Mouse (Mus musculus) left cerebral cortex, adult 9 months (tissue): Measurements from ENCODE around the gene Lamtor2.

Experiments
- DNase-seq, 2 experiments: peaks; one replicate each; pipeline ENCODE4 v3.0.0; 2022; ENCODE audit warnings: low spot score in 2 of 2

The Lamtor2 gene

DNA sequence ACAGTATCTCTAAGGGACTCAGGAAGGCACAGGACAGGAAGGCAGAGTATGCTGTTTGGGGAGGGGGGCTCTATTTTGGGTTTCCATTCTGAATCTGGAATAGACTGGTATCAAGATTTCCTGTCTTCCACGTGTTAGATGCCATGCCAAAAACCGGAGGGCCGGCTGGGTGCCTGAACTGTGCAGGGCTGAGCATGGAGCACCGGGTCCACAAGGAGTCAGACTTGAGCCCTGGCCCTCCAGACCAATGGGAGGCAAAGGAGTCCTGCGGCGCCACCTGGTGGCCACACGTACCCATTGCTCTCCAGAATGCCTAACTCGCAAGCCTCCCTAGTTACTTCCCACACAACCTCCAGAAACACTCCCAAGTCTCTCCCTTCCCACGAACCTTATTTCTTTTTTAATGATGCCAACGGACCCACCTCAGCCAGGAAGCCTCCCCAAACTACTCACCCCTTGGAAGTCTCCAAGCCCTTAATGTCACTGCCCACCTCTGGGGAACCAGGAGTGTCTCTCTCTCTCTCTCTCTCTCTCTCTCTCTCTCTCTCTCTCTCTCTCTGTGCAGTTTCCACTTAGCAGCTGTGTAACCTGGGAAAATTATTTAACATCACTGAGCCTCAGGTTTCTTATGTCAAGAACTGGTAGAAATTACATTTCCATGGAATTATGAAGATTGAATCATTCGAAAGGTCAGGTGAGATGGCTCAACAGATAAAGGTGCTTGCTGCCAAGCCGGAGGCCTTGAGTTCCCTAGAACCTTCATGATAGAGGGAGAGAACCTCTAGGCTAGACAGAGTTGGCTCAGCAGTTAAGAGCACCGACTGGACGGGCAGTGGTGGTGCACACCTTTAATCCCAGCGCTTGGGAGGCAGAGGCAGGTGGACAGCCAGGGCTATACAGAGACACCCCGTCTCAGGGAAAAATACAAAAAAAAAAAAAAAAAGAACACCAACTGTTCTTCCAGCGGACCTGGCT, 26.4 kb downstream of the Lamtor2 start:
- peak in 1 of 2 experiments; percentile 82 for DNase-seq

DNA sequence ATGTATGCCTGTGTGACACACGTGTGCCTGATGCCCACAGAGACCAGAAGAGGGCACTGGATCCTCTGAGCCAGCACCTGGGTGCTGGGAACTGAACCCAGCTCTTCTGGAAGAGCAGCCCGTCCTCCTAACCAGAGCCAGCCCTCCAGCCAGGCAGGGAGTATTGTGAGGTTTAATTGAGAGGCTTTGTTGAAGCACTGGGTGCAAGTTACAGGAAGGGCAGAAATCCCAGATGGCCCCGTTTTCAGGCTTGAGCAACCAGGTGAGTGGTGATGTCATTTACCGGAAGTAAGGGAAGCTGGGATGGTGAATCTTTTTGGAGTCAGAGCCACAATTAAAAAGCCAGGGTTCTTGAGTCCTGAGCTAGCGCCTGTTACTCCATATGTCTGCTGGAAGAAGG, 27.9 kb downstream of the Lamtor2 start:
- no peak for DNase-seq

DNA sequence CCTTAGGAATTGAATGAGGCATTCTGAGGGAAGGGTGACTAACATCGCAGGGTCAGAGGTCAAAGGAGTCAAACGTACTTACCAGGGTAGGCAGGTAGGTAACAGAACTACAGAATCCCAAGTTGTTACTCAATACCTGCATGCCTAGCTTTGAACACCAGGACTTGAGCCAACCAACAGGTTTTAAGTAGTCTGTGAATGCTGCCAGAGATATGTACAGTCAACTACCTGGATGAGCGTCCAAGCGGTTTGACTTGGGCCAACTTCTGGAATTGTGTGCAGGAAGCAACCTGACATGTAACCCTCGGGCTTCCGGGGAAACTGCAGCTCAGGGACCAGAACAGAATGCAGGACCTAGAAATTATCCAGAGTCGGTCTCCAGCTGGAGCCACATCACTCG, 29.8 kb downstream of the Lamtor2 start:
- no peak for DNase-seq

DNA sequence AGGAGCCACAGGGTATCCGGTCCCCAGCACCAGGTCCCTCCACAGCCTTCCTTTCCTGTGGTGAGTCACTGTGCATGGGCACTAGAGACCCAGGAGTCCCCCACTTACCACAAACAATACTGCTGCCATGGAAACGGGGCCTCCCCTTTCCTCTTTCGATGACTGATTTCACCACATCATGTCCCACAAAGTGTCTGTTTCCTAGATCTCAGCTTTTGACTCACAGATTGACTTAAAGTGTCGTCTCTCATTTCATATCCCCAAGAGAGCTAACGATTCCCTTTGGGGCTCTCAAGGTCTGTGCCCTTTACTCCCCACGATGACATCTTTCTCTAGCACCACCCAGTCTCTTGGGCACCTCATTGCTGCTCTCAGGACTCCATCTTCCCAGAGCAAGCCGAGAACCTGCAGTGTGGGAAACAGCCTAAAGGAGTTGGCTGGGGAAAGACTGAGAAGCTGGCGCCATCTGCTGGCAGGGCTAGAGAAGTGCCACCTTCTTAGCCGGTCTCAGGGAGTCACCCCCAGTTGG, 31.0 kb downstream of the Lamtor2 start:
- peak in 1 of 2 experiments; percentile 67 for DNase-seq

- no peak for DNase-seq
Measured at GRCm38 (mm10) chr3:88521156-88521555, 31.7 kb downstream of the Lamtor2 start.

DNA sequence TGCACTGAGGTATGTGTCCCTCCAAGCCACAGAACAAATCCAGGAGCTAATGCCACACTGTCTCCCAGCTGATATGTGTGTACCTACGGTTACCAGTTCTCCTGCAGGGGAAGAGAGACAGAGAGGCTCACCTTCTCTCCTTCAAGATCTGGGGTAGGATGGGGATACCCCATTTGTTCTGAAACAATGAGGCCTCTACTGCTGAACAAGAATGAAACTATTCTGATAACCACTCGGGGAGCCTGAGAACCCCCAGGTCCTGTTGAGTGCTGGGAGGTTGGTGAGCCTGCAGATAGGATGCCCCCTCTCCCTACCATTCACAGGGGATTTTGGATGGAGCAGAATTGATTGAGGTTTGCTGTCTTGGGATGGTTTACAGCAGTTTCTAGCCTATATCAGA, 32.8 kb downstream of the Lamtor2 start:
- no peak for DNase-seq

DNA sequence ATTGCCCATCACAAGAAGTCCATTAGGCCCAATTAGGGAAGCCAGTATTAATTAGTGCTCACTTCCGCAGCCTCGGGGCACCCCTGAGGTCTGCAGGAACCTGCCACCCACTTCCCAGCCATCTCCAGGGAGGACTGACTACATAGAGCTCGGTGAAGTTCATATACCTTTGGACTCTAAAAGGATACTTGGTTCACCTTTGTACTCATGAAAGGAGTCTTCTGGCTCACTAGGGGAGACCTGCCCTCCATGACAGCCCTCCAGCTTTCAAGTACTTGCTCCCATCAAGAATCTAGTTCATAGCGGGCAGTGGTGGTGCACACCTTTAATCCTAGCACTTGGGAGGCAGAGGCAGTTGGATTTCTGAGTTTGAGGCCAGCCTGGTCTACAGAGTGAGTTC, 34.5 kb downstream of the Lamtor2 start:
- no peak for DNase-seq

DNA sequence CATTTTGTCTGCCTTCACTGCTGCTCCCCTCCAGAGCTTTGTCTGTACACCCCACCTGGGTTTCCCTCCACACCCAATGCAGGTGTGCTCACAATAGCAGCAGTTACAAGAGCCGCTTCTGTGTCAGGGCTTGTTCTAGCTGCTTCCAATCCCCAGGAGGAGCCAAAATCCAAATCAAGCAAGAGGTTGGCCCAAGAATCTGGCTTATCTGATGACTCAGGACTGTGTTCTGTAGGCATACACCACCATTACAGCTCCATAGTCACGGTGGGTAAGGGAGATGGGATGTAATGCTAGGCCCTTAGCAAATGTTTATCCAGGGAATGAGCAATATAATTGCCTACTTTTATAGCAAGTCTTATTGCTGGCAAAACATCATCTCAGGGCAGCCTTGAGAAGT, 36.5 kb downstream of the Lamtor2 start:
- DNase-seq, result no peak

GRCm38 (mm10) chr3:88515095-88515386, 37.8 kb downstream of the Lamtor2 start:
- no peak for DNase-seq

GRCm38 (mm10) chr3:88514231-88515094, 38.4 kb downstream of the Lamtor2 start:
- DNase-seq, result no peak

GRCm38 (mm10) chr3:88513546-88514115, 39.2 kb downstream of the Lamtor2 start:
- DNase-seq, result no peak

- DNase-seq, result no peak
Measured at GRCm38 (mm10) chr3:88512896-88513545, 39.9 kb downstream of the Lamtor2 start.

- no peak for DNase-seq
Measured at GRCm38 (mm10) chr3:88512141-88512895, 40.6 kb downstream of the Lamtor2 start.

- DNase-seq, result no peak
Measured at GRCm38 (mm10) chr3:88511559-88511958, 41.3 kb downstream of the Lamtor2 start.

DNA sequence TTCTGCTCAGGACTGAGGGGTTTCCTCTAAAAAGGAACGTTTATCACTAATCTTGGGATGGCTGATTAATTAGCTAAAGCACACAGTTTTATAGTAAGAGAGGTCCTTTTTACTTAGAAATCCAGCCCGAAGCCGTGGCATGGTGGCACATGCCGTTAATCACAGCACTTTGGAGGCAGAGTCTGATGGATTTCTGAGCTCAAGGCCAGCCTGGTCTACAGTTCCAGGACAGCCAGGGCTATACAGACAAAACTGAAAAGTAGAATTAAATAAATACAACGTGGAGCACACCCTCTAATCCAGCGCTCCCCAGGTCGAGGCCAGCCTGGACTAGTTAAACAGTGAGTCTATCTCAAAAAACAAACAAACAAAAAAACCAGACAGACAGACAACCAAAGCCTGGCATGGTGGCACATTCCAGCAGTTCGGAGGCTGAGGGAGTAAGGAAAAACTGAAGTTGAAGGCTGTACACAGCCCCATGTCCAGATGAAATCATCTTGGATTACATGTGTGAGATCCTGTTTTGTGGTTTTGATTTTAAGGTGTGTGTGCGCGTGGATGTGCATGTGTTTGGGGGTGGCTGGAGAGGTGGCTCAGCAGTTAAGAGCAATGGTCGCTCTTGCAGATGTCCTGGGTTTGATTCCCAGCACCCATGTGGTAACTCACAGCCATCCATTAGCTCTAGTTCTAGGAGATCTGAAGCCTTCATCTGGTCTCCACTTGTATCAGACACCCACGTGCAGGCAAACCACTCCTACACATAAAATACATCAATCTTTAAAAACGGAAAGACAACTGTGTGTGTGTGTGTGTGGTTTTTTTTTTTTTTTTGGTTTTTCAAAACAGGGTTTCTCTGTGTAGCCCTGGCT, 42.2 kb downstream of the Lamtor2 start:
- DNase-seq, result no peak

DNA sequence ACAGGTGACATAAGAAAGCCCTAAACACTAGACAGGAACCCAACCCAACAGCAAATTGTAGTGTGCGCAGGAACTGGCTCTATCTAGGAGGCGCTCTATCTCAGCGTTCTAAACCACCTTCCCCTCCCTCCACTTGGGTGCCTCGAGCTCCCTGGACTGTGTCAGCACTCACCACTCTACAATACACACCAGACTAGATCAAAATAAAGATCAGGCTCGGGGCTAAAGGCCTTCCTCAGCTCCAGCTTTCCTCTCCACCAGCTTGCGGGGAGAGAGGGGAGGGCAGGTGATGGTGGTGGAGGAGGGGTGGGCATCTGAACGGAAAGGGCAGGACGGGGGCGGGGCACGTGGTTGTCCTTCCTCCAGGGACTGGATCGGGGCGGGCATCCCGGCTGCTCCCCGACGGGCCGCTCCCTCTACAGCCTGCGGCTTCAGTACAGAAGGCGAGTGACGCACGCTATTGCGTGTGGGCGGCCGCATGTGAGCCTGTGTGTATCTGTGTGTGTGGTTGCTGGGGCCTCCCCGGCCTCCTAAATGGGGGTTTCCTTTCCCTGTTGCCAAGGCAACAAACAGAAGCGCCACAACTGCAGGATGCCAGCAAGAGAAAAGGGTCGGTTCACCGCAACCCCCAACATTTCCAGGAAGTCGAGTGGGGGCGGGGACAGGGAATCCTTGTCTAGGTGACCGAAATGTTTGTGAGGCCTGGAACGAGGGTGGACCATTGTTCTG, 43.0 kb downstream of the Lamtor2 start, which contains the start of gene Lmna:
Gene Lmna, minus strand, starts transcription at position 265 of the 729 bp plus-strand sequence.
- peak; percentile 88 to 94 for DNase-seq

GRCm38 (mm10) chr3:88509250-88509649, 43.6 kb downstream of the Lamtor2 start:
- DNase-seq, result no peak

DNA sequence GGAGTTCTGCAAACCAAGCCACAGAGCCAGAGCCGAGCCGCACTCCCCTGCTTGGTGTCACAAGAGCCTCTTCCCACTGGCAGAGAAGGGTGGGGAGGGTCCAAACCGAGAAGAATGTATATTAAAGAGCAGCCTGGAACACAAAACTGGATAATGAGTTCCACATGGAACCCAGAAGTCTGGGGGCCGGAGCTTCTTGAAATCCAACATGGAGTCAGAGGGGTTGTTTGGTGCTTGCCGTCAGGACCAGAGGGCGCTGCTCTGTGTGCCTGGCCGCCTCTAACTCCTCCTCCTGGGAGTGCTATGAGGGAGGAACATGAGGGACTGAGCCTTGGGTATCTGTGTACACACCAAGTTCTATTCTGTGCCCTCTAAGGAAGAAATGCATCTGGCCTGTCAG, 47.1 kb downstream of the Lamtor2 start:
- DNase-seq, result no peak

DNA sequence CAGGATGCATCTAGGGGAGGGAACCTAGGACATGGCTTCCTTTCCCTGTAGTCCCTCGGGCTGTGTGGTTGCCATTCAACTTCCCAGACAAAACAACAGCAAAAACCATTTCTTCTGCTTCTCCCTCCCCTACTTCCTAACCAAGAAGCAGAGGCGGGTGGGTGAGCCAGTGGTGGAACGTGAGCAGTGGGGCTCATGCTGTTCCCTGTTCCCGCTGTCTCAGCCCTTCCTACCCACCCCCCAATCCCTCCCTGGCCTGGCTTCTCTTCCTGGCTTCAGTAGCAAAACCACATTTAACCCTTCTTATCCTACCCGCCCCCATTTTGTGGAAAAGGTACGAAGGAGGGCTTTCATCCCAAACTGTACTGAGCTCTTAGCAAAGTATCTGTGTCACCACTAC, 47.8 kb downstream of the Lamtor2 start:
- DNase-seq, result no peak
